Mouse (Mus musculus): ENCODE data around the gene Nup35. TPM values are rescaled to one million over a fixed set of nuclear protein-coding genes. Genes with fewer than 3 reads are reported as not detected.

Gene Nup35
- polyA plus RNA-seq, 2 experiments, result 43.2 to 43.7 TPM

DNA sequence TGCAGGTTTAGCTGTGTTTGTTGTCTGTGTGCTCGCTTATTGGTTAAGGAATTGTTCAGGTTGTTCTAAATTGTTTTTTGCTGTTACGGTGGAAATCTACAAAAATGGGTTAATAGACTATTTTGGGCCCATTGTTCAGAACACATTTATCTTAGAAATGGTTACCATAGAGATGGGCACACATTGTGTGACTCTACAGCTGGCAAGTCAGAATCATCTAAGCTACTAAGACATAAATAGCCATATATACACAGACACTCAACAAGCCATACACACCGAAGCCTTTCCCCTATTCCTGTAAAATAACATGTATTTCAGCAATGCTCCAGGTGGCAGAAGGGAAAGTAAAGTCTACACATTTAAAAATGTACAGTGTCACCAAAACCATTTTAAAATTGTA is 17.2 kb upstream of the Nup35 start:
- Histone ChIP-seq H3K4me3 (replicated peaks; ENCODE audit: low read length) (no peak overlapping the region), H3K36me3 (ENCODE audit: control insufficient read depth, insufficient read depth, low read length) (no peaks in the 10 kb centered on the region), H3K27ac (replicated peaks; ENCODE audit: low read depth, low read length) (no peak overlapping the region), H3K27me3 (ENCODE audit: control insufficient read depth, insufficient read depth, low read length) (no peaks in the 10 kb centered on the region), H3K4me1 (ENCODE audit: control insufficient read depth, insufficient read depth, low read length) (no peaks in the 10 kb centered on the region), H3K9ac (ENCODE audit: low read depth, low read length, severe bottlenecking) (no peak overlapping the region), H3K9me3 (ENCODE audit: control insufficient read depth, low read length) (no peaks in the 10 kb centered on the region), H3K4me2 (replicated peaks; ENCODE audit: low read depth, low read length, severe bottlenecking) (no peak overlapping the region)
- no peak for ATAC-seq (ENCODE audit: low FRiP score, low read depth)
- no peak for TF ChIP-seq POLR2A (IDR thresholded peaks at IDR 0.05; ENCODE audit: borderline replicate concordance, extremely low read depth, insufficient read depth, insufficient read length)
- 91% methylated on average over 3 of the region's 3 CpGs for WGBS
- DNase-seq (ENCODE audit: low spot score), result no peak

DNA sequence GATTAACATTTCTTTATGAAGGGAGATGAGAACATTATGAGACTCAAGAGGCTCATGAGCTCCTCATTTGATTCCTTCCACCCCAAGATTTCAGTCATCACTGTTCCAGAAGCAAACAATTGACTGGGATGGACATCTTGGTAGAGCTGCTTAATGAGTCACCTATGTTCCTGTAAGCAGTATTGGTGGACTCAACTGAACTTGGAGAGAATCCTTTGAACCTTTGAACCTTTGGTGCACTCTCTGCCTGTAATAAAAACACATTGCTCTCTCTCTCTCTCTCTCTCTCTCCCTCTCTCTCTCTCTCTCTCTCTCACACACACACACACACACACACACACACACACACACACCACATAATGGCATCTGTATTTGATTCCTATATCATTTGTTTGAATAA is 16.4 kb upstream of the Nup35 start:
- Histone ChIP-seq H3K9ac (ENCODE audit: low read depth, low read length, severe bottlenecking) (no peak overlapping the region), H3K4me2 (replicated peaks; ENCODE audit: low read depth, low read length, severe bottlenecking) (no peak overlapping the region), H3K4me1 (ENCODE audit: control insufficient read depth, insufficient read depth, low read length) (no peaks in the 10 kb centered on the region), H3K9me3 (ENCODE audit: control insufficient read depth, low read length) (no peaks in the 10 kb centered on the region), H3K36me3 (ENCODE audit: control insufficient read depth, insufficient read depth, low read length) (no peaks in the 10 kb centered on the region), H3K27ac (replicated peaks; ENCODE audit: low read depth, low read length) (no peak overlapping the region), H3K4me3 (replicated peaks; ENCODE audit: low read length) (no peak overlapping the region), H3K27me3 (ENCODE audit: control insufficient read depth, insufficient read depth, low read length) (no peaks in the 10 kb centered on the region)
- DNase-seq (ENCODE audit: low spot score) (no peak), ATAC-seq (ENCODE audit: low FRiP score, low read depth) (no peak)
- no peak for TF ChIP-seq POLR2A (IDR thresholded peaks at IDR 0.05; ENCODE audit: borderline replicate concordance, extremely low read depth, insufficient read depth, insufficient read length)

DNA sequence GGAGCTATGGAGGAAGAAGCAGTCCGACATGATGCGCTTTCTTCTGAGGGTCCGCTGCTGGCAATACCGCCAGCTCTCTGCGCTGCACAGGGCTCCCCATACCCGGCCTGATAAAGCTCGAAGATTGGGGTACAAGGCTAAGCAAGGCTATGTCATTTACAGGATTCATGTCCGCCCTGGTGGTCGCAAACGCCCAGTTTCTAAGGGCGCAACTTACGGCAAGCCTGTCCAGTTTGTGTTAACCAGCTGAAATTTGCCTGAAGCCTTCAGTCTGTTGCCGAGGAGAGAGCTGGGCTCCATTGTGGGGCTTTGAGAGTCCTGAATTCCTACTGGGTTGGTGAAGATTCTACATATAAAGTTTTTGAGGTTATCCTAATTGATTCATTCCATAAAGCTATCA is 14.3 kb upstream of the Nup35 start:
- no peak for TF ChIP-seq POLR2A (IDR thresholded peaks at IDR 0.05; ENCODE audit: borderline replicate concordance, extremely low read depth, insufficient read depth, insufficient read length)
- Histone ChIP-seq H3K27ac (replicated peaks; ENCODE audit: low read depth, low read length) (no peak overlapping the region), H3K4me2 (replicated peaks; ENCODE audit: low read depth, low read length, severe bottlenecking) (no peak overlapping the region), H3K27me3 (ENCODE audit: control insufficient read depth, insufficient read depth, low read length) (no peaks in the 10 kb centered on the region), H3K9me3 (ENCODE audit: control insufficient read depth, low read length) (no peaks in the 10 kb centered on the region), H3K4me1 (ENCODE audit: control insufficient read depth, insufficient read depth, low read length) (no peaks in the 10 kb centered on the region), H3K9ac (ENCODE audit: low read depth, low read length, severe bottlenecking) (no peak overlapping the region), H3K36me3 (ENCODE audit: control insufficient read depth, insufficient read depth, low read length) (no peaks in the 10 kb centered on the region), H3K4me3 (replicated peaks; ENCODE audit: low read length) (no peak overlapping the region)
- 88% methylated on average over 13 of the region's 13 CpGs for WGBS
- DNase-seq (ENCODE audit: low spot score) (no peak), ATAC-seq (ENCODE audit: low FRiP score, low read depth) (no peak)

DNA sequence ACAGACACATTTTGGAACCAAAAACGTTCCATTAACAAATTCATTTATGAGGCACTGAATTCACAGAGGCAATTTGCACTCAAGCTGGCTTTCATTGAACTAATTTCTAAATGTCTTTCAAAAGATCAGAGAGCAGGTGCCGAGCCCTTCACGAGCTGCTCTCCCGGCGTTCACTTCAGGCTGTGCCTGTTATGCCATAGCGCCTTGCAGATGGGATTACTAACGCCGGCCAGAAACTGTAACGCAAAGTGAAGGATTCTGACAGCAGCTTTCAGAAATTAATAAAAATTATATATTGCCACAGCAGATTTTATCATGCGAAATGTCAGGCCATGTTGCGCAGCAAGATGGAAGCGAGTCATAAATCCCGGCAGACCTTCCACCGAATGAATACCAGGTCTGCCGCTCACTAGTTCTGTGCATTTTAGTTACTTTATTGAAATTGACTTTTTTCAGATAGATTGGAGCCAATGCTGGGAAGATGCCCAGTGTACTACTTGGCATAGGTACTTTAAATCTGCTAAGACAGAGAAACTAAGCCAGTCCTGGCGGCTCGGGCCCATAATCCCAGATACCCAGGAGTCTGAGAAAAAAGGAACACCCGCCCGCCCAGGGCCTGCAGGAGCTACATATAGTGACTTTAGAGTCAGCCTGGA is 13.1 kb upstream of the Nup35 start:
- no peak overlapping the region for H3K27ac ChIP-seq (replicated peaks; ENCODE audit: low read depth, low read length)
- H3K36me3 ChIP-seq (ENCODE audit: control insufficient read depth, insufficient read depth, low read length), result no peaks in the 10 kb centered on the region
- no peak overlapping the region for H3K4me2 ChIP-seq (replicated peaks; ENCODE audit: low read depth, low read length, severe bottlenecking)
- H3K9me3 ChIP-seq (ENCODE audit: control insufficient read depth, low read length), result no peaks in the 10 kb centered on the region
- no peak for TF ChIP-seq POLR2A (IDR thresholded peaks at IDR 0.05; ENCODE audit: borderline replicate concordance, extremely low read depth, insufficient read depth, insufficient read length)
- no peaks in the 10 kb centered on the region for H3K27me3 ChIP-seq (ENCODE audit: control insufficient read depth, insufficient read depth, low read length)
- no peaks in the 10 kb centered on the region for H3K4me1 ChIP-seq (ENCODE audit: control insufficient read depth, insufficient read depth, low read length)
- no peak overlapping the region for H3K9ac ChIP-seq (ENCODE audit: low read depth, low read length, severe bottlenecking)
- WGBS, result 59% methylated on average over 19 of the region's 19 CpGs
- ATAC-seq (ENCODE audit: low FRiP score, low read depth) (no peak), DNase-seq (ENCODE audit: low spot score) (no peak)
- no peak overlapping the region for H3K4me3 ChIP-seq (replicated peaks; ENCODE audit: low read length)

DNA sequence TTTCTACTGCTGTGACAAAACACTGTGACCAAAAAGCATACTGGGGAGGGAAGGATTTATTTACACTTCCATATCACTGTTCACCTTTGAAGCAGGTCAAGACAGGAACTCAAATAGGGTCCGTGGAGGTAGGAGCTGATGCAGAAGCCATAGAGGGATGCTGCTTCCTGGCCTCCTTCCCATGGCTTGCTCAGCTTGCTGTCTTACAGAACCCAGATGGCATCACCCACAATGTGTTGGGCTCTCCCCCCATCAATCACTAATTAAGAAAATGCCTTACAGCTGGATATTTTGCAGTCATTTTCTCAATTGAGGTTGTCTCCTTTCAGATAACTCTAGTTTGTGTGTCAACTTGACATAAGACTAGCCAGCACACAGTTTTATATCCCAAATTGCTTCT is 4.8 kb upstream of the Nup35 start:
- no peaks in the 10 kb centered on the region for H3K36me3 ChIP-seq (ENCODE audit: control insufficient read depth, insufficient read depth, low read length)
- no peak overlapping the region for H3K4me3 ChIP-seq (replicated peaks; ENCODE audit: low read length)
- H3K9me3 ChIP-seq (ENCODE audit: control insufficient read depth, low read length), result no peaks in the 10 kb centered on the region
- no peak overlapping the region for H3K9ac ChIP-seq (ENCODE audit: low read depth, low read length, severe bottlenecking)
- H3K27me3 ChIP-seq (ENCODE audit: control insufficient read depth, insufficient read depth, low read length), result no peaks in the 10 kb centered on the region
- no peak overlapping the region for H3K27ac ChIP-seq (replicated peaks; ENCODE audit: low read depth, low read length)
- TF ChIP-seq POLR2A (IDR thresholded peaks at IDR 0.05; ENCODE audit: borderline replicate concordance, extremely low read depth, insufficient read depth, insufficient read length), result no peak
- no peaks in the 10 kb centered on the region for H3K4me1 ChIP-seq (ENCODE audit: control insufficient read depth, insufficient read depth, low read length)
- ATAC-seq (ENCODE audit: low FRiP score, low read depth), result no peak
- no peak for DNase-seq (ENCODE audit: low spot score)
- WGBS, result 73% methylated on average over 1 of the region's 1 CpGs
- H3K4me2 ChIP-seq (replicated peaks; ENCODE audit: low read depth, low read length, severe bottlenecking), result no peak overlapping the region

DNA sequence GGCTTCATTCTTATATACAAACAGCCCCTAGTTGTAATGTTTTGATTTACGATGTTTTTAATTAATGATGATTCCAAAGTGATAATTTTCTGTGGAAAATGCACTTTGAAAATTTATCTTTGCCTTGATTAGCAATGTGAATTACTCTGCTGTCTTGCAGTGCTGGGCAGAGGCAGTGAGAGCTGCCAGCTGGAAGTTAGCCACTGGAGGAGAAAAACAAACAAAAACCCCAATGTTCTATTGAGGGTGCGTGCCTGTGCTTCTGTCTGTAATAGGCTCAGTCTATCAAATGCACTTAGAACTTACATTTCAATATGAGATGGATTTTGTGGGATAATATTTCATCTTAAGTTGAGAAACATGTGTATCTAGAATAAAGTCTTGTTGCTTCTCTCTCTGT is 4.2 kb upstream of the Nup35 start:
- DNase-seq (ENCODE audit: low spot score), result no peak
- WGBS, result 79% methylated on average over 2 of the region's 2 CpGs
- H3K4me3 ChIP-seq (replicated peaks; ENCODE audit: low read length), result no peak overlapping the region

More for the DNA sequence above, 4.2 kb upstream of the Nup35 start:
- no peak for ATAC-seq (ENCODE audit: low FRiP score, low read depth)
- H3K4me1 ChIP-seq (ENCODE audit: control insufficient read depth, insufficient read depth, low read length), result peaks cover 1% of the 10 kb centered on the region; the same call in 1 of the 2 replicates
- no peak overlapping the region for H3K9ac ChIP-seq (ENCODE audit: low read depth, low read length, severe bottlenecking)
- no peak for TF ChIP-seq POLR2A (IDR thresholded peaks at IDR 0.05; ENCODE audit: borderline replicate concordance, extremely low read depth, insufficient read depth, insufficient read length)
- H3K27ac ChIP-seq (replicated peaks; ENCODE audit: low read depth, low read length), result no peak overlapping the region
- H3K4me2 ChIP-seq (replicated peaks; ENCODE audit: low read depth, low read length, severe bottlenecking), result no peak overlapping the region
- no peaks in the 10 kb centered on the region for H3K36me3 ChIP-seq (ENCODE audit: control insufficient read depth, insufficient read depth, low read length)
- no peaks in the 10 kb centered on the region for H3K9me3 ChIP-seq (ENCODE audit: control insufficient read depth, low read length)
- no peaks in the 10 kb centered on the region for H3K27me3 ChIP-seq (ENCODE audit: control insufficient read depth, insufficient read depth, low read length)

Data from limb, embryonic 14.5 days (tissue).